Mouse (Mus musculus) erythroblast, adult 5-6 weeks (primary cell): Measurements from ENCODE around the gene Pde2a. TPM values are rescaled to one million over a fixed set of nuclear protein-coding genes. Genes with fewer than 3 reads are reported as not detected.
"Not testable (repeated sequence)": the region's sequence is repeated elsewhere in the genome, so short reads cannot be mapped to it uniquely, and the experiment has no call there.

Experiments used
- ATAC-seq: replicated peaks from 2 replicates; pipeline ENCODE4 v1.8.0; 2016; ENCODE audit warnings: moderate number of reproducible peaks, mild to moderate bottlenecking, moderate TSS enrichment, inconsistent platforms; ENCODE audit not compliant: poor library complexity, low FRiP score, severe bottlenecking
- total RNA-seq, 2 experiments: library from RNA; stranded (forward) in 1 of 2; stranded (reverse) in 1 of 2; fragments of 150-400 nt in 1 of 2; fragments of 200-764, 138-1000 nt in 1 of 2; gene quantifications; 2 replicates each; pipeline versions ENCODE4 v1.2.3 to v1.2.4; 2015 to 2017; ENCODE audit warnings: low replicate concordance in 2 of 2

Pde2a gene
- total RNA-seq, 2 experiments from 2014 or later, result 16.4 to 17.5 TPM

DNA sequence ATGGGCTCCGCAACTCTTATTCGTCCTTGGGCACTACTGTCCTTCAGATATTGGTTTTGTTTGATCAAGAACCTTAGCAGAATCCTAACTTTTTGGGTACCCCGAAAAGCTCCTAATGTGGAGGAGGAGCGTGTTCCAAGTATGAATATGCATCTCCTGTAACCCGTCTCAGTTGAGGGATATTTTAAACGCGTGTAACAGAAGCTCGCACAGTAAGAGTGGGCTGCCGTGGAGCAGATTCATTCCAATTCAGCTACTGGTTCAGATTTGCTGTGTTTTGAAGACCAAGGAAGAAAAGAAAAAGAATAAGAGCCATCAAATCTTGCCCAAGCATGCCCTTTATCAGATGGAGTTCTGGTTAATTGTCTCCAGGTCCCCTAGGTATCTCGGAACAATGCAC lies 120.2 kb downstream of the Pde2a start:
- no peak for ATAC-seq

DNA sequence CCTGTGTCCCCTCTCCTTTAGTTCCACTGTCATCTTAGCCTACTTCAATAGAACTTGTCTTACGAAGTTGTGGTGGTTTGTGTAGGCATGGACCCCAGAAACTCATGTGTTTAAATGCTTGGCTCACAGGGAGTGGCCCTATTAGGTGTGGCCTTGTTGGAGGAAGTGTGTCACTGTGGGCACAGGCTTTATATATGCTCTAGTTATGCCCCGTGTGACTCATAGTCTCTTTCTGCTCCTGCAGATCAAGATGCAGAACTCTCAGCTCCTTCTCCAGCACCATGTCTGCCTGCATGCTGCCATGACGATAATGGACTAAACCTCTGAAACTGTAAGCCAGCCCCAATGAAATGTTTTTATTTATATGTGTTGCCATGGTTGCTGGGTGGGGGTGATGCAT lies 126.2 kb downstream of the Pde2a start:
- ATAC-seq, result no peak

DNA sequence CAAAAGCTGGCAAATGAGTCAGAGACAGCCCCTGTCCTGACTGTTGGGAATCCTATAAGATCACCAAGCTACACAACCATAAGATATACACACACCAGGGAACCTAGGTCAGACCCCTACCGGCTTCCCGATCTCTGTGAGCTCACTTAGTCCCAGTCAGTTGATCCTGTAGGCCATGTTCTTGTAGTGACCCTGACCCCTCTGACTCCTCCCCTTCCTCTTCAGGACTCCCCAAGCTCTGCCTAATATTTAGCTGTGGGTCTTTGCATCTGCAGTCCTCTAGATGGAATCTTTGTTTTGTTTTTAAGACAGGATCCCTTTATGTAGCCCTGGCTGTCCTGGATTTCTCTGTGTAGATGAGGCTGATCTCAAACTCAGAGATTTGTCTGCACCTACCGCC lies 127.8 kb downstream of the Pde2a start:
- no peak for ATAC-seq

DNA sequence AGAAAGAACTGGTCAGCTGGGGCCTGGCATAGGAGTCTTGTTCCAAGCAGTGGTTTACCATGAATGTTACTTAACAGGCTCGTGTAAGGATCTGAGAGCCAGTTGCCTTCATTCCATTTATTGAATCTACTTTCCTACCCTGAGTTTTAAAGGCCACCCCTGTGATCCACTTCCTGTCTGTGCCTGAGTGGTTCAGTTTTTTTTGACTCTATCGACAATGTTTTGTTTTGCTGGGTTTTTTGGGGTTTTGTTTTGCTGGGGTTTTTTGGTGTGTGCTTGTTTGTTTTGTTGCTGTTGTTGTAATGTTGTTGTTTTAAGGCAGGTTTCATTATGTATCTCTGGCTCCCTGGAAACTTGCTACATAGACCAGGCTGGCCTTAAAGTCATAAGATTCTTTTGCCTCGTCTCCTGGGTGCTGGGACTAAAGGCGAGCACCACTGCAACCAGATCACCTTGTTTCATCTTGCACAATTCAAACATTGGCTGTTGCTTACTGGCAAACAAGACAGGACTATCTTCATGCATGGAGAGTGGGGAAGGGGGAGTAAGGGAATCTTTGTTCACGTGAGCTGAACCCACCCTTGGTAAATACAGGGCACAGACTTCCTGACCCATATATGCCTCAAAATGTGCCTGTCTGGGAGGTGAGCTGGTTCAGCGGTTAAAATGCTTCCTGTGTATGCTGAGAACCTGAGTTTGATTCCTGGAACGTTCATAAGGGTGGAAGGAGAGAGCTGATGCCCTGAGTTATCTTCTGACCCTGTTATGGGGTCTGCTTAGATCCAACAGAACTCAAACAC lies 129.4 kb downstream of the Pde2a start:
- no peak for ATAC-seq

DNA sequence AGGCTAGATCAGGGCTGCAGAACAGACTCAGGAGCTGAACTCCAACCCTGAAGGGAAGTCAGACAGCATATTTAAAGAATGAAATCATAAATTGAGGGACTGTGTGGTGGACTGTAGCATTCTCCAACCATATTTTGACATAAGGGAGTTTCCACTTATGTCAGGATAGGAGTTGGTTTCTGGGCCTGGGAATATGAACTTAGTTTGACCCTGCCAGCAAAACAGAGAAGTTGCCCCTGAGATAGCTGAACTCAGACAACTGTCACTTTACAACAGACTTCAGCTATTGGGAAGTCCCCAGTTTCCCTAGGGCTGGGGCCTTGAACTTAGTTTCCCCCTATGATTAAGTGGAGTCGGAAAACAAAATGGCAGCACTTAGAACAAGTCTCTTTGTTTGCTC lies 130.0 kb downstream of the Pde2a start:
- no peak for ATAC-seq

DNA sequence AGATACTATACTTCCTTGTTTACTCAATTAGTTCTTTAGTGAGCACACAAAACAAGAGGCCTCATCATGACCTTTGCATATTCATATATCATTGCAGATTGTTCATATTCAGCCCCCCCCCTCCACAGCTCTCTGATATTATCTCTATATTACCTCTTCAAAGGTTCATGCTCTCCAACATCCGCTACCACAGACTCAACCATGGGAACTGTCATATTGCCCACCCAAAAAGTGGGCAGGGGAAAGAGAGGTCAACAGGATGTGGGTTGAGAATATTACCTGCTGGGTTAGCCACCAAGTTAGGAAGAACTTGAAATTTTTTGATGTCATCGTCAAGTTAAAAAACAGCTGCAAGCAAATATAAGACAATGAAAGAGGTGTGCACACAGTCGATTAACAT lies 134.0 kb downstream of the Pde2a start:
- ATAC-seq, result not testable (repeated sequence)

DNA sequence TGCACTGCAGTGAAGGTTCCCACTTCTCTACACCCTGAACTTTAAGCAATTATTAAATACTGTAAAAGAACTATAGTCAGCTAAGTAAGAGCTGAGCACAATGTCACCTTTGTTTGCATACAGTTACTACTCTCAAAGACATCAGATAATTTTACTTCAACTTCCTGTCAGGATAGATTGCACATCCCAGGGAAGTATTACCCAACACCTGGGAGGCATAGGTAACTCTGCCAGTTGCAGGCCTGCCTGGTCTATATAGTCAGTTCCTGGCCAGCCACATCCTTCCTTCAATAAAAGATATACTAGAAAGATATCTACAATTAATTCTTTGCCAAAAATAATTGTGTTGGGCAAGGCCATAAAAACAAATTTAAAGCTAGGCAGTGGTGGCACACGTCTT lies 135.9 kb downstream of the Pde2a start:
- no peak for ATAC-seq

DNA sequence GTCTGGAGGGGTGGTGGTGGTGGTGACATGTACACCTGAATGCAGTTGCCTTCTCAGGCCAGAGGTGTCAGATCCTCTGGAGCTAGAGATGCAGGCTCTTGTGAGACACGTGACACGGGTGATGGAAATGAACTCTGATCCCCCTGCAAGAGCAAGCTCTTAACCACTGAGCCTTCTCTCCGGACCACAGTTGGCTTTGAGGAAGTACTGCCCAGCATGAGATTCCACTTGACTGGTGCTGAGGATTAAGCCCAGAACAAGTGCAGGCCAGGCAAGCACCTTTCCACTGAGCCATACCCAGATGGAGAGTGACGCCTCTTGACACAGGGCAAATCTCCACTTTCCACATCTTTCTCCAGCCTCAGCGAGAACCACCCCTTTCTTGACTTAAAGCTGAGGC lies 137.9 kb downstream of the Pde2a start:
- ATAC-seq, result not testable (repeated sequence)

Other genes with a start within 250 kb of the Pde2a start
- gene Atg16l2, start 119.4 kb upstream of the Pde2a start, total RNA-seq (2015; ENCODE audit: low replicate concordance), result 1.7 and 3.3 TPM in 2 replicates
- gene Atg16l2, start 119.4 kb upstream of the Pde2a start, total RNA-seq (2017; ENCODE audit: low replicate concordance), result 0.70 and 1.2 TPM in 2 replicates
- gene Stard10, start 104.6 kb upstream of the Pde2a start, total RNA-seq (2015; ENCODE audit: low replicate concordance), result 37.4 and 49.8 TPM in 2 replicates
- gene Stard10, start 104.6 kb upstream of the Pde2a start, total RNA-seq (2017; ENCODE audit: low replicate concordance), result 24.4 and 39.0 TPM in 2 replicates
- 24.2 and 26.5 TPM in 2 replicates for gene Arap1, start 73.6 kb upstream of the Pde2a start, total RNA-seq (2015; ENCODE audit: low replicate concordance)
- 8.3 and 24.5 TPM in 2 replicates for gene Arap1, start 73.6 kb upstream of the Pde2a start, total RNA-seq (2017; ENCODE audit: low replicate concordance)
- 5.0 TPM in 1 of 2 replicates, not detected in the other for gene Gm45837, start 10.8 kb upstream of the Pde2a start, total RNA-seq (2015; ENCODE audit: low replicate concordance)
- gene Gm45837, start 10.8 kb upstream of the Pde2a start, total RNA-seq (2017; ENCODE audit: low replicate concordance), result not detected in 2 replicates
- gene Art2b, start 163.9 kb downstream of the Pde2a start, total RNA-seq (2015; ENCODE audit: low replicate concordance), result not detected in 2 replicates
- gene Art2b, start 163.9 kb downstream of the Pde2a start, total RNA-seq (2017; ENCODE audit: low replicate concordance), result 0.14 TPM in 1 of 2 replicates, not detected in the other
- 0.38 and 0.42 TPM in 2 replicates for gene Clpb, start 241.9 kb downstream of the Pde2a start, total RNA-seq (2015; ENCODE audit: low replicate concordance)
- gene Clpb, start 241.9 kb downstream of the Pde2a start, total RNA-seq (2017; ENCODE audit: low replicate concordance), result 3.8 and 10.5 TPM in 2 replicates